Mouse (Mus musculus) adrenal gland, adult 2 months (tissue): ENCODE measurements at regions not wholly inside any gene's neighbourhood (a gene's known extent, or its start where the extent isn't known, plus 50 kb on each side); places are given as distances from the start of the nearest gene placed in this dataset.
A peak's percentile ranks its signal among the peaks of the same experiment; 100 is the strongest.

Experiments used
- DNase-seq: peaks from one replicate; pipeline ENCODE4 v3.0.0; 2021

DNA sequence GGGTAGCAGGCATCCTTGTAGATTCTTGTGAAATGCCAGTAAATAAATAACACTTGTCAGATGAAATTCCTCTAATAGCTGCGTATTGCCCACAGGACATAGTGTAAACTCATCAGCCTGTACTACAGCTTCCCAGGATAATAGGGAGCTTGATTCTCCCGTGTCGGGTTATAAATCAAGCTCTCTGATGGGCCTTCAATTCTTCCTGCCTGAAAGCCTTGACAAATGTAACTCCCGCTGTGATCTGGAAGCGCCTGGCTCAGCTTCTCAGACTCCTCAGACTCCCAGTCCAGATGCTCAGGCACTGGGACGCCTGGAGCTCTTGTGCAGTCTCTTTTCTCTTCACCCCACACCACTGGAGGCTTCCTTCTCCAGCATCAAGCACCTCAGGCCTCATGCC is 151.3 kb downstream of the Fam76b start:
- DNase-seq: no peak

DNA sequence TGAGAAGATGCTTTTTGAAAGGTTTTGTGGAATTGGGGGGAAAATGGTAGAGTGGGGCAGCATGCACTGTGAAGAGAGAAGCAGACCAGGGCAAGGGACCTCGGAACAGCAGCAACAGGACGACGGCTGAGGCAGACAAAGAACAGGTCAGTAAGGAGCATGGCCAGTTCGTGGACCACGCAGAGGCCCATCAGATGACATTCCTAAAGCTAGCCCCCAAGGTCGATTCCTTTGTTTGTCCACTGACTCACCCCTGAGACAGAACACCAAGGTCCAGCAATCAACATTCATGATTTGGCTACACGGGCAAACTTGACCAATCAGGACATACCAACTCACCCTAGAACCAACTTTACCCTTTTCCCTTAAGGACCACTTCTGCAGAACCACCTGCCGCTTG is 160.0 kb downstream of the Fam76b start:
- DNase-seq: peak; percentile 36

DNA sequence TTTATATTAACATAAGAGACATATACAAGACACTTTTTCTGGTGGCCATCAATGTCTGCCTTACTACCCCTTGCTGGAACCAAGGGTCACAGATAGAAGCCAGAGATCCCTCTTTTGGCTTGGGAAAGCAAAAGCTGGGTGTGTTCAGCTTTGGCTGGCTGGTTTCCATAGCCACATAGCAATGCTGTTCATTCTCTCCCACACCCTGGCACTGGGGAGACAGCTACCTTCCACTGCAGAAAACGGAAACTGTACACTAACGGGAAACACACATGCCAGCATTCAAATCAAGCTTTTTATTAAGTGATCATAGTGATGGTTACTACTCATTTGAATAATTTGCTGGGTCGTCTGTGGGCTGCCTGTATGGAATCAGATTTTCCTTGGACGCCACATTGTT is 161.4 kb downstream of the Fam76b start:
- no peak for DNase-seq

DNA sequence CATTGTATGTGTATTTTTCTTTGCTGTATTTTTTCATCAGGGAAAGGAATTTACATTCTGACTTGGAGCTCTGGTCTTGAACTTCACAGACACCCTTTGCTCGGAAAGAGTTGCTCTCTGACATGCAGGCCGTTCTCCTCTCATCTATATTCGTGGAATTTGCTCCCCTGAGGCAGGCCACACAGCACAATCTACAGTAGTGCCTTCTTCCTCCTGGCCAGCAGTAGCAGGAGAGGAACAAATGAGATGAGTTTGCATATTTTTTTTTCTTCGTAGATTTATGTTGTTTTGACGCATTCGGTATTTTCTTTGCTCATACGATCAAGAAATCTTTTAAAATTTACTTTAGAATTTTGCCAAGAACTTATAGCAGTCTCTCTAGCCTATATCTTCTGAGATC is 163.4 kb downstream of the Fam76b start:
- DNase-seq: no peak

DNA sequence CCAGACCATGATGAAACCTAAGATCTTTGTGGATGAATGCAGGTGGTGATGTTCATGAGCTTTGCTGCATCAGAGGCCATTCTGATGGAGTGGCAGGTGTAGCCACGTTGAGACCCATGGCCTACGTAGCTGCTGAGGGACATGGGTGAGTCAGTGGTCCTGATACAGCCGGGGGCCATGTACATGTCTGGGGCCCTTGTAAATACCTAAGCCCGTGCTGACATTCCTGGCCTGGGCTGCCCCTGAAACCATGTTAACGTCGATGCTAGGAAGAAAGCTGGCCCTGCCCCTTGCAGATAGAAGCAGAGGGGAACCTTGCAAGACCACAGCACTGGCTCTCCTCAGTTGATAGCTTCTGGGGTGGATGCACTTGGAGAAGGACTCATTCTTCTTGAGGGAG is 165.2 kb downstream of the Fam76b start:
- no peak for DNase-seq

DNA sequence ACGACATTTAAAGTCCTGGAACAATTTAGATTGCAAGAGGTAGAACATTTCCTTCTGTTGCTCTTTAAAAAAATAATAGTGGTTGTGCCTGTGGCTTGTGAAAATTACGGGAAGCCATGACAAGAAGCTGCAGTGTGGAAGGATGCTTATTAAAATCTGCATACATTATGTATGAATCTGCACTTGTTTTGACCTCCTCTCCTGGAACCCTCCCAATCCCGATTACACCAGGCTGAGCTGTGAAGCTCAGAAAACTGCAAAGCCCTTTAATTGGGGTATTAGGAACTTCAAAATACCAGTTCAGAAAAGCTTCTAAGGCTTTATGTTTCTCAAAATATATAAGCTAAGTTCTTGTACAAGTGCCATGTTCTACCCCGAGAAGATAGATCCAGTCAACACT is 171.8 kb downstream of the Fam76b start:
- DNase-seq: no peak

DNA sequence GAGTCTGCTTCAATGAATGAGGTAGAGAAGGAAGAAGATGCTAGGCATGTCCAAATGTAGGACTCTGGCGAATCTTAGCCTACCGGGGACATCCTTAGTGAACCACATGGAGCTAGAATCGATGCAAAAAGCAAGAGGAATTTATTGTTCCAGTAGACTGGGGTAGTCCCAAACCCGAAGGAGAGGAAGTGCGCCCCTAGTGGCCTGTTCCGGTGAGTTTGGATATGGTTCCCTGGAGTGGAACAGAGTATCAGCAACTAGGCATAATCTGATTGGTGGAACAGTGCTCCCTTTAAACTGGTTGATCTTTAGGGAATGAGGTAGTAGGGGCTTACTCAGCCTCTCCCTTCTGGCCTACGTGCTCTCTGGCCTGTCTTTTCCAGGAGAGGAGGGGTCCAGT is 174.0 kb downstream of the Fam76b start:
- peak; percentile 8 for DNase-seq

DNA sequence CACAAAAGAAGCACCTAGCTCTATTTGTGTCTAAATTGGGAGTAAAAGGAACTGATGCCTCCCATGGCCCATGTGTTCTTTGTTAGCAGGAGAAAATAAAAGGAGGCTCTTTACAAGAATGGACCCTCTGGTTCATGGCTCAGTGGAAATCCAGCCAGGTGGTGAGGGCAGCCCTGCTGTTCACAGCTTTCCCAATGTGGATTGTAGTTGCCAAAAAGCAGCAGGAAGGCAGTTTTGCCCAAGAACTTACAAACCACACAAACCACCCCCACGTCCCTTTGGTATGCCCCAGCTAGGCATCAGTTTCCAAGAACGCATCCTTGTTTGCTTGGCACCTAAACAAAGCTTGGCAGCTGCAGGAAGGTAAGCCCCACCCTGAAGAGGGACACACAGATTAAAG is 174.7 kb downstream of the Fam76b start:
- DNase-seq: no peak

DNA sequence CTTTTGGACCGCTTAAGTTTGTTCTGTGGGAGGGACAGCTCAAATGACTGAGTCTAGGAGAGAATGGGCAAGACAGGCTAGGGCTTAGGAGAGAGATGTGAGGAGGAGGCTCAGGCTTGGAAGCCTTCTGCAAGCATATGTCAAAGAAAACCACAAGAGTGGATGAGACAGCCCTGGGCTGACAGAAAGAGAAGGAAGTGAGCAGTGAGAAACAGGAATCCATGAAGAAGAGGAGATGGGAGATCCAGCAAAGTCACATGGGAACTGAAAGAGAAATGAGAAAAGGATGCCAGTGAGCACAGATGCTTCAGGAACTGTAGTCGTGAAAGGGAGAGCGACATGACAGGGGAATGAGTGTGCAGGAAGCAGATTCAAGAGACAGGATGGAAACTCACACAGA is 175.6 kb downstream of the Fam76b start:
- DNase-seq: no peak

DNA sequence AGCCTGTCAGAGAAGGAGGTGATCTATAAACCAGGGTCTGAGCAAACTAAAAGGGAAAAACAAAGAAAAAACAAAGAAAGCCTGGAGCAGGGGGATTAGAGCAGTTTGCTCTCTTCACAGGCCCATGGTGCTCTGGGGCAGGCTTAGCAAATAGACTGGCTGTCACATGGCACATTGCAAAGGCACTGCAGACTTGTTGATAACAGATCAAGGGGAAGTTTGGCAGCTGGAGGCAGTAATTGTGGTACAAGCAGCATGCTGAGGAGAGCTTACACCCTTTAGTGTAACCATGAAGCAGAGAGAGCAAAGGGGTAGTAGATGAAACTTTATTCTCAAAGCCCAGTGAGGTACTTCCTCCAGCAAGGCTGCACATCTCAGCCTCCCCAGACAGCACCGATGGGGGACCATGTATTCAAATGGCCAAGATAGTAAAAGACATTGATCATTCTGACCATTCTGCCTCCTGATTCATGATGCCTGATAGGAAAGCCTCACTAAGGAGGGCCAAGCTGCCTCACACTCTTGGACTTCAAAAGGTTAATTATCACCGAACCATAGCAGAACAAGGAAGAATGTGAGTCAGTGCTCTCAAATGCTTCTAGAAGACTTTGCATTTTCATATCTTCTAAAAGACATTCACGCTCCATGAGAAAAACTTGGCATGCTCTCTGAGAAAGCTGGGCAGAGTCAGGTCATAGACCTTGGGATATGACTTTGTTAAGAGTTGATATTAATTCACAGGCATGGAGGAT is 178.9 kb downstream of the Fam76b start:
- DNase-seq: no peak

DNA sequence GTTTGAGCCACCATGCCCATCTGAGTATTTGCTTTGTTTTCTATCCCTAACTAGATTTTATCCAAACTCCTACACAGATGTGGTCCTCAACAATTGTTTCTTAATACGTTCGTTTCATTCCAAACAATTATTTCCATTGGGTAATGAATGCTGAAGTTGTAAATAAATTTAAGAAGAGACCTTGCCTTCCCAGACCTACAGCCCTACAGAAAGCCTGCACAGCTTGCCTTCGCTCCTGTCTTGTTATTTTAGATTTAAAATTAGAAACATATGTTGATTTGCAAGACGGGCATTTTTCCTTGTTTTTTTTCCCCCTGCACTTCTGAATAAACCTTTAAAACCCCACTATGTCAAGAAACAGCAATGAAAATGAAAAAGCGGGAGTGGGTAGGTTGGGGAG is 181.9 kb downstream of the Fam76b start:
- no peak for DNase-seq

DNA sequence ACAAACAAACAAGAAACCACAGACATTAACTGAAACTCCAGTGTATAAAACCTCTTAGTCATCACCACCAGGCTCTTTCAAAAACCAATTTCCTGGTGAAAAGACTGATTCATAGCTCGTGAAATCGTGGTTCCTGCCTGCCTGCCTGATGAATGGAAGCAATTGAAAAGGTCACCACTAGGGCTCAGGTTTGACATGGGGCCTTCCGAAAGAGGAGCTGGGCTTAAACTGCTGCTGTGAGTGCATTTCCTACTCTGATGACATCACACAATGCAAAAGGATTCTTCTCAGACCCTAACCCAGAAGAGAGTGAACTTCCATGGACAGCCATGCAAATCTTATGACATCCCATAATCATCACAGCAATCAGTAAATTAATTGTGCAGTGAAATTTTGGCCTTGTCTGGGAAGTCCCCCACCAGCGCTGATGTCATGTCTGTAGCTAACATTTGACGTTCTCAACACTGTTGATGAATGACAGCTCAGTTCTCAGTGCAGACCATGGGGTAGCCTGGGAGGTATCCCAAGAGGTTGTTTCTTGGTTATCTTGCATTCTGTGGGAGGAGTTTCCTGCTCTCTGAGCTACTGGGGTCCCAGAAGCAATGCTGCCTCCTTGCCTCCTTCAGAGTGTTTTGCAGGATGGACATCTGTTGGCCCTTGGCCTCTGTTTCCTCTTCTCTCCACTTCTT is 182.9 kb downstream of the Fam76b start:
- peak; percentile 19 for DNase-seq

DNA sequence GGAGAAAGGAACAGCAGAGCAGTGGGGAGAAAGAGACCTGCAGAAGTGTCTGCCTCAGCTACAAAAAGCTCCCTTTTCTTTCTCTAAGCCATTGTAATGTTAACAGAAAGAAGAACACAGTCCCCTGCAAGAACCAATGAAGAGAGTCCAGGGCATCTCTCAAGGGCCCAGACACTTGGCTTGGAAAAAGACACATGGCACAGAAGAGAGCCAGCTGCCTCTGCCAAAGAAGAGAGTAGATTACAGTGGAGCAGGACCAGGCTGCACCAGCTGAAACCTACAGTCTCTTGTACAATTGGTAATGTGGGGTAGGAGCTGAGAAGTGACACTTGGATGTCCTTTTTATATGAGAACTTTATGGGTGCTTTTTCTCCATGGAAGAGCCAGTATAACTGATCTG is 196.7 kb downstream of the Fam76b start:
- DNase-seq: no peak

DNA sequence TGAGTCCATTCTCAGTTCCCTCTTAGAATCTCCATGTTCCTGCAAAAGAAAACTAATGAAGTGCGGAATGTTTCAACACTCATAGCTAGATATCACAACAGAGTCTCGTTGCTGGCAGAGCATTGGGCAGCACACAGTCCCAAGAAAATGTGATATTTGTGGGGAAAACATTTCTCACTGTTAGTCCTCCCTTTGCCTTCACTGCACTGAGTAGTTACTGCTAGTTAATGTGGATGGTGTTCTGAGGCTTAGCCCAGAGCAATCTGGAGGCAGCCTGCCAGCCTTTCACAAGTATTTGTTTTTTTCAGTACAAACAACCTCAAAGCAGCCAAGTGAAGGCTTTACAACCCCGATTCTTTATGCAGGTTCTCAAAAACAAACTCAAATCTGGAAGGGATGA is 197.2 kb downstream of the Fam76b start:
- DNase-seq: no peak

DNA sequence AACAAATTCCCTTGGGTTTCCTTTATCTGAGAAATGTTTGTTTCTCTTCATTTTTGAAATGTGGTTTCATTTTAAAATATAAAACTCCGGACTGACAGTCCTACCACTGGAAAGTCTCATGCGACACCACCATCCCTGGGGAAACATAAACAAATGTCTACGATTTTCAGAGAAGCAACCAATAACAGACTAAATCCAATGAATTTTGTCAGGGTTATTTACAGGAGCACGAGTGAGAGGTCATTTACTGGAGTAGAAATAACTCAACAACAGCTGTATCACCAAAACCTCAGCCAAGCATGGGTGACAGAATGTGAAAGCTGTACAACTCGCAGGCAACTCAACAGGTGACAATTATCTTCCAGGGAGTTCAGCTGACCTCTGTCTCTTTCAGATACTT is 200.5 kb downstream of the Fam76b start:
- no peak for DNase-seq

DNA sequence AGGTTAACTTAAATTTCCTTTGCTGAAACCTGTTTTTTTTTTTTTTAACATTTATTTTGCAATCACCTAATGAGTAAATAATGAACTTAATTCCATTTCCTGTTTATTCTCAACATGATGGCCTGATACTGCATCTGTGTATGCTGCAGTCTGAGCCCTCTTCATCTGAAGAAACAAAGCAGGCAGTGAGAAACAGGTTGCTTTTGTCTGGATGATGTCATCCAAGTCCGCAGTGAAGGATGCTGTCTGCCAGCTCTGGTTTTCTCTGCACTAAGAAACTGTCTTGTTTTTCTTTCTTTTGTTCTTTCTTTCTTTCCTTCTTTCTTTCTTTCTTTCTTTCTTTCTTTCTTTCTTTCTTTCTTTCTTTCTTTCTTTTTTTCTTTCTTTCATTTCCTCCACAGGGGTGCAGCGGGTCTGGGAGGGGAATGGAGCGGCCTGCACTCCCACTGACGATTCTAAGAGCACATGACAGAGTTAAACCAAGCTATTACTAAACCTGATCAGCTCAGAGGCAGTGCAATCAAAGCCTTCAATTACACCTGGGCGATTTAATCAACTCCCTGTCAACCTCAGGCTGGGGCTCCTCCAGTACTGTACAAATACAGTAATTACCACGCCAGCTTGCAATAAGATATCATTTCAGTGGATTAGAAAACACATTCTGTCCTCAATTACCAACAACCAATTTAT is 204.0 kb downstream of the Fam76b start:
- DNase-seq: no peak

DNA sequence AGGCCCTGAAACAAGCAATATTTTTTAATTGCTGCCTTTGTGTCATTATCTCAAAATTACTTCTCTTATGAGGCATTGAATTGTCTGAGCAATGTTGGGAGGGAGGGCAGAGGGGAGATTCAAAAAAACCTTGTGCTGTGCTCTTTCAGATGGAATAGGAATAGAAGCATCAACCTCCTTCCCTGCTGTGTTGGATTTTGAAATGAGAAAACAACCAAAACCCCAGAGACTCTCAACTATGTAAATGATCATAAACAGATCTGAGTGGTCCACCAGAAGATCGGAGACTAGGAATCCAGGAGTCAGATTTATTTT is 204.5 kb downstream of the Fam76b start:
- DNase-seq: no peak

DNA sequence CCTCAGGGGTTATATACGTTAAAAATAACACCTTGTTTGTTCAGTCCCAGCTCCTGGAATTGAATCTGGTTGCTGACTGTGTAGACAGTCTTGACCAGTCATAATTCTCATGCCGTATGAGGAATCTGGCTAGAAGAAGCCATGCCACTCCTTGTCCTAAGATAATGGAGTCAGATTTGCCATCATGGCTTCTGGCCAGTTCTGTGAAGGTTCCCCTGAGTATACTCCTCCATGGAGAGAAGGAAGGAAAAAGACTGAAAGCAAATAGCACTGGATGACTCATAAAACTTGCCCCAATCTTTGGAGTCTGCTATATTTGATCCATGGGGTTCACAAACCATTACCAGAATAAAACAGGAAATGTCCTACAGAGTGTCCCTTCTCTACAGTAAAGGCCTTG is 208.0 kb downstream of the Fam76b start:
- no peak for DNase-seq

DNA sequence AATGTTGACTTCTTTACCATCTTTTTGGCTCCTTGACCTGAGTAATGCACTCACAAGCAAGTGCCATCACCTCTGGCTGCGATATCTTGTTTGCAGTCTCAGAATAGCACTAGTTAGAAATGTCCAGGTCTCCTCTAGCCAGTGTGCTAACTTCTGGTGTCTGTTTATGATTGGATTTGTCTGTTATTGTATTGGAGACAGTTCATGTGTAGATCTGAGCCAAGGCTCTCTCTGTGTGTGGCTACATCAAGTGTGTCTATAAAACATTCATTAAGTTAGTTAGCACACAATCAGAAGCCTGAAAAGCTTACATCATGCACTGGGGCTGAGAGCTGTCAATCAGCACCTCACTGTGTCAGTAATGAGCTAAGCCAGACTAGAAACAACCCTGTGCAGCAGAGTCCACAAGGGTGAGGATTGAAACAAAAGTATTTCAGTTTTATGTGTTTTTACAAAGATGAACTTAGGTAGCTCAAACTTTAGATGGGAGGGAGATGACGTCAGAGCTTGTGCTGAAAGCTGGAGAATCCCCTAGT is 214.5 kb downstream of the Fam76b start:
- DNase-seq: no peak

DNA sequence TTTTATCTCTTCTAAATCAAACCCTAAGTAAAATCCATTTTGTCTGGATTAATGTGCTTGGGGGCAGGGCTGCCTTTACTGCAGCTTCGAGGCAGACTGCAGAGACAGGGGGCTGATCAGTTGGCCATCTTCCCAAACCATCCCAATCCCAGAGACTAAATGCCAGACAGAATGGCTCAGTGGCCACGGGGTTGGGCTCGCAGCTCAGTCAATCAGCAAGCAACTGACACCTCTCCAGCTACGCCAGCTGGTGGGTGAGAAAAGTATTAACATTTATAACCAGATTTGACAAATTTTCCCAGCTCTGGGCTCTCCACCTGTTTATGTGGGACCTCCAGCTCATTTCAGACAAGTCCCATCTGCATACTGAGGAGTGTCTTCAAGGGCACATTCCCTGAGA is 220.7 kb downstream of the Fam76b start:
- DNase-seq: no peak

DNA sequence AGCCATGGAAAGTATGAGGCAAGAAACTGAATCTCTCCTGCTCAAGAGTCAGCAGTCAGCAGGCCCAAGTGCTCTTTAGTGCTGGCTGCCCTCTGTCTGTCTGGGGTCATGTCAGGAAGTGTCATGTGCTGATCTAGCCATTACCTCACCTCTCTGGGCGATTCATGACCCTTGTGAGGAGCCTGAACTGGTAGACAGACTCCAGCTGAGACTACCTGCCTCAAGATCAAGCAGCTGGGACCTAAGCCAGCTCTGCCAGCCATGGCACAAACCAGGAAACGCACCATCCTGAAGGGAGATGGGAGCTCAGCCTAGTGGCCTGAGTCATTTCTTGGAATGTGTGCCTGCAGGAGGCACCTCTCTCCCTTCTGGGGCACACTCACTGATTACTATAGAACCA is 221.2 kb upstream of the Sesn3 start:
- no peak for DNase-seq

DNA sequence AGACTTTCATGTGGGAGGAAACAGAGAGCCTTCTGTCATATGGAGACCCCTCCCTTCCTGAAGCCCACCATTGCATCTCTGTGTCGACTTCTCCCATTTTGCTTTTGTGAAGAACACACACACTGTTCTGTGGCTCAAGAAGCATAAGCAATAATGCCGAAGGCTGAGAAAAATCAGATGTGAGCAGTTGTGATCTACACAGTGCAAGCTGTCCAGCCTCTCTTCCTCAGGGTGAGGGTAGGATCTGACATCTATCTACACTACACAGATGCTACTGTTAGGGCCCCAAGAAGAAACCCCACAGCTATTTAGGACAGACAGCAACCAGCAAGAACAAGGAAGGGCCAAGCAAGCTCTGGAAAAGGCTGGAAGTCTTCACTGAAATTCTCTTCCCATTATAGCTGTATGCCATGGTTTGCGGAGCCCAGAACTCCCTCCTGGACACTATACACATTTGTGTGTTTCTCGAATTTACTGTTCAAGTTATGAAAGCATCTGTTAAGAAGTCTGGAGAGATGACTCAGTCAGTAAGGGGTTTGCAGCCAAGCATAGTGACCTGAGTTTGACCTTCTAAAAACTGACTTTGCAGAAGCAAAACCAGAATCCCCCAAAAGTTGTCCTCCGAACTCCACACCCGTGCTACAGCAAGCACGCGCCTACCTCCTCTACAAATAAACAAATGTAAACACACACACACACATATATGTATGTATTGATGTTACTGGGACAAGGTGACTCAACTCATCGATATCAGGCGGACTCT is 218.3 kb upstream of the Sesn3 start:
- no peak for DNase-seq
